Mouse (Mus musculus) T-helper 17 cell (primary cell): ENCODE measurements around the gene Olfr95.
"Not testable (repeated sequence)": the region's sequence is repeated elsewhere in the genome, so short reads cannot be mapped to it uniquely, and the experiment has no call there.

Source experiments
- in situ Hi-C, 2 experiments: fragments of 300-600 bp; cut with MboI, MseI; formaldehyde crosslinking; loops; 1 replicate in 1 of 2; 2 replicates in 1 of 2; pipeline ENCODE4 v1.15.1; 2025; ENCODE audit warnings: high pct_unique_total_duplicates in 2 of 2

Olfr95 gene

DNA sequence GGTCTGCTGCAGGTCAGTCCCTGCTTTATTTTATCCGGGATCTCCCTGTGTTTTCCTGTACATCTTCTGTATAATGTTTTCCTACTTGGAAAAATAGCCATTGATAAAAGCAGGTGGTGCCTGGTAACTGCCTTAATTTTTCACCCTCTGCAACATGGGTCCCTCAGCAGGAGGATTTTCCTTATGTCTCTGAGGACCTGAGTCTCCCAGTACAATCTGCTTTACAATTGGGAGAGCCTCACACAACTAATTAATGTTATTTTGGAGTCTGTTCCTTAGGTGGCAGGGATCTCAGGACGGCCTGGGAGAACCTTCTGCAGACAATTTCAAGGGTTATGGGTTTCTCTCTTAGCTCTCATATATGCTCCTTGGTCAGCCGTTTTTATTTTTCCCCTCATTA is at the start of gene Olfr95:
Gene Olfr95 (minus strand): TSS at position 101 of the 400 bp plus-strand sequence.
- in situ Hi-C loops = no loop called here

DNA sequence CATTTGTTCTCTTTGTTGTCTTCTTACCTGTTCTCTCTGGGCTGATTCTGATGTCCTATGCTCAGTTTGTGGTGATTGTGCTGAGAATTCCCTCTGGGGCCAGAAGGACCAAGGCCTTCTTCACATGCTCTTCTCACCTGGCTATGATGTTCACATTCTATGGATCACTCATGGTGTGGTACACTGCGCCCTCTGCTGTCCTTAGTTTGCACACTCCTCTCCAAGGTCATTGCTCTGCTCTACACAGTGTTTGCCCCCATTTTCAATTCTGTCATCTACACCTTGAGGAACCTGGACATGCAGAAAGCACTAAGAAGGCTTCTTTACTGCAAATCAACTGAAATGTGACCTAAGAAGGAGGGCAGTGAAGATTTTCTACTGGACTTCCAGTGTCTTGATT is 37.6 kb upstream of the Olfr95 start:
- in situ Hi-C loops = no loop called here

DNA sequence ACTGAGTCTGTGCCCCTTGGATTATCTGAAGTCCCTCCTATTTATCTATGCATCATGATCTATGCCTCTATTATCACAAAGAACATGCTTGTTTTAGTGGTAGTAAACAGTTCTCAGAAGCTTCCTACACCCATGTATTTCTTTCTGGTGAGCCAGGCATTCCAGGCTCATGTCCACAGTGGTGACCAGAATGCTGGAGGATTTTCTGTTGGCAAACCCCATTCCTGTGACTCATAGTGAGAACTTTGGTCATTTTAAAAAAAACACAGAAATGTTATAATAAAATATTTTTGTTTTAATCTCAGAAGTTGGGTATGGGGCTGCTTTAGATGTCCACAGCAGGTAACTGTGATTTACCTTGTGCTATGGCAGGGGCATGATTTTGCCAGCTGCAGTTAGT is 36.5 kb upstream of the Olfr95 start:
- in situ Hi-C loops = no loop called here

DNA sequence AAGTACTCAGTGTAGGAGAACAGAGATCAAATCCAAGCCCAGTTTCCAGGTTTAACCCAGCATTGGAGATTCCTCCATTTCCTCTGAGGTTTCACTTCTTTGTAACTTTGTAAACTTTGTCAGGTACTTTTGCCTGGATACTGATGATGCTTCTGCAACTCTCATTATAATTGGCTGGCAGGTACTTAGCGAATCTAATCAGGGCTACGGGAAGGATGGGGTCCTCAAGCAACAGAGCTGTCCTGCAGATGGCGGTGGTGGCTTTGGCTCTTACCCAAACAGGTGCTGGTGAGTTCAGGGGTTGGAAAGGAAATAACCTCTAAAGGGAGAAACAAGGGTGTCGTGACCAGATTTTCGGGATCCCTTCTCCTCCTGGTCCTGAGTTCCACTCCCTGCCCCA is 33.8 kb upstream of the Olfr95 start:
- in situ Hi-C loops = no loop called here

DNA sequence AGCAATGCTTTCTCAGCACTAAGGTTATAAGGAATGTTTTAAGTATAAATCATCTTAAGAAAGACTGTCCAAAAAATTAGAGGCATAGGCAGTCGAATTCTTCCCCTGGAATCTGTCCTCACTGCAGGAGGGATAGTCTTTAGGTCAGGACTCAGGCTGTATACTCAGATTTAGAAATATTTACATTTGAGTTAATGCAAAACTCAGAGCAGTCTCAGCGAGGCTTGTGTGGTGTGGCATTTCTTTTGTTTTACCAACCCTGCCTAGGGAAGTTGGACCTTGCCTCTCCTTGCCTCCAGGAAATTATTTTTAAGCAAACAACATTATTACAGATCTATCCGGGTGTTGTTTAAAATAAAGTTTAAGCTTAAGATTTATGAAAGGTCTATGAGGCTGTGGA is 29.3 kb upstream of the Olfr95 start:
- in situ Hi-C loops = no loop called here

DNA sequence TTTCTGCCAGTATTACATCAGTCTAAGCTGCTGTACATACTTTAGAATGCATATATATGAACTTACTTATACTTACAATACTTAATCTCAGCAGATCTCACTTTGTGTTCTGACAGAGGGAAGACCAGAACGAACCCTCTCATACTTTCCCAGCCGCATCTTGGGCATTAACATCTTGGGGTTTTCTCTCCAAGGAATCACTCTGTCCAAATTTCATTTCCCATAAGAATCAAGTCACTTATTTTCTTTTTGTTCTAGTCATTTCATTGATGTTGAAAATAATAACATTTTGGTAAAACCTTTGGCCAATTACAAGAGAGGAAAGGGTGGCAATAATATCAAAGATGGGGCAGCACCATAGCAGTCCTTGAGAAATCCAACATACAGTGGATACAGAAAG is 24.3 kb upstream of the Olfr95 start, which contains the start of gene Olfr97:
Gene Olfr97 (minus strand): TSS at position 101 of the 400 bp plus-strand sequence.
- in situ Hi-C loops = not testable (repeated sequence)

DNA sequence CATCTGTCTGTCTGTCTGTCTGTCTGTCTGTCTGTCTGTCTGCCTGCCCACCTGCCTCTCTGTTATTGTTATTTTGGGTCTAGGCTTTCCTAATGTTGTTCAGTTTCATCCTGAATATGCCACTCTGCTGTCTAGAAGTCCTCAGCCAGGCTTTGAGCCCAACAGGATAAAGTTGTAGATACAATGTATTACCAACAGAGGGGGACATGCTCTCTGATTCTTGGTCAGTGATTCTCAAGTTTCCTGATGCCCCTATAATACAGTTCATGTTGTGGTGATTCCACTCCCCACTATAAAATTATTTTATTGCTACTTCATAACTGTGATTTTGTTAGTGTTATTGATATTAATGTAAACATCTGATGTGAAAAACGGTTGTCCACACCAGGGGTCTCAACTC is 9.0 kb upstream of the Olfr95 start:
- in situ Hi-C loops = no loop called here

DNA sequence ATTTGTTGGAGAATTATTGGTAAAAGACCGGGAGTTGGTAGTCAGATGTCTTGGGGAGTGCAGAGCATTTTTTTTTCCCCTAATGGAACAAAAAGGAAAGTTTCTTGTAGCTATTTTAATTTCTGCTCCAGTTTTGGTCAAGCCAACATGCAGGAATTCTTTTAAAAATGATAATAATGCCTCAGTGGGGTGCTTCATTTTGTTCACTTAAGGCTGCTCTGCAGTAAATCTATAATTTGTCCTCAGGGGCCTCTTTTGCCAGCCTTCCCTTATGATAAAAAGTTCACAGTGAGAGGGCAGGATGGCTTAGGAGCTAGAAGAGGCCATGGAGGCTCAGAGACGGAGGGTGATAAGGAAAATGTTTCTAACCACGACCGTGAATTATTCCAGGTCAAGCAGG is 6.9 kb upstream of the Olfr95 start, which contains the start of gene Olfr96:
Gene Olfr96 (plus strand): TSS at position 301 of the 400 bp plus-strand sequence.
- in situ Hi-C loops = no loop called here

DNA sequence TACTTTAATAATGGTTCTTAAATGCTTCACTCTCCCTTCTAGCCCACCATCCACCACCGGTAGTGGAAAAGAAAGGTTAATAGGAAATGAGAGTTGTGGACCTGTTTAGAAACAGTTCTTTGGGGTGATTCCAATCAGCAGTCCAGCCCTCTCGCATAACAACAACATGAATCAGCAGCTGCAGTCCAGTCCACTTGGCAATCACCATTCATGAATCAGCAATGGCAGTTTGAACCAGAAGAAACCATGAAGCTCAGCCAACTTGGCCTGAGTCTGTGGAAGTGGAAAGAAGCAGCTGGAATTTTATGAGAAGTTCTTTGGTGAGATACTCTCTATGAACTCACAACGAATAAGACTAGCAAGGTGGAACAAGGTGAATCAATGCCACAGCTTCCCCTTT is 5.6 kb upstream of the Olfr95 start:
- in situ Hi-C loops = no loop called here

DNA sequence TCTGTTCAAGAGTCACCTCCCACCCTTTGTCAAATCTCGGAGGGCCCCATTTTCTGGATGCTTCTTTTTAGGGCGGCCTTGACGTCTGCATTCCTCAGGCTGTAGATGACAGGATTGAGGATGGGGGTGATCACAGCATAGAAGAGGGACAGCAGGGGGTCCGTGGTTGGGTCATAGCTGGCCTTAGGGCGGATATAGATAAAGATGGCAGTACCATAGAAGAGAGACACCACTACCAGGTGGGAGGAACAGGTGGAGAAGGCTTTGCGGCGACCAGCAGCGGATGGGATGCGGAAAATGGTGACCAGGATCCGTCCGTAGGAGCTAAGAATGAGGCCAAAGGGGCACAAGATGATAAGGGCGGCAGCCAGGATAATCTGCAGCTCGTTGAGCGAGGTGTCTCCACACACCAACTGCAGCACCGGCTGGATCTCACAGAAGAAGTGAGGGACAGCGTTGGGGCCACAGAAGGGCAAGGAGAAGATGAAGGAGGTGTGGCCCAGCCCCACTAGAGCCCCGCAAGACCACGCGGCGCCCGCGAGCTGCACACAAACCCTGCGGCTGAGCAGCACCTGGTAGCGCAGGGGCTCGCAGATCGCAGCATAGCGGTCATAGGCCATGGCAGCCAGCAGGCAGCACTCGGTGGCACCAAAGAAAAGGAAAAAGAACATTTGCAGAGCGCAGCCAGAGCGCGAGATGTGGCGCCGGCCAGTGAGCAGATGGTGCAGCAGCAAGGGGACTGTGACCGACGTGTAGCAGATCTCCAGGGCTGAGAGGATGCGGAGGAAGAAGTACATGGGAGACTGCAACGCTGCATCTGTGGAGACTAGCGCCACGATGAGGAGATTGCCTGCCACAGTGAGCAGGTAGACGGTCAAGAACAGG is 1.8 kb downstream of the Olfr95 start:
- in situ Hi-C loops = no loop called here

DNA sequence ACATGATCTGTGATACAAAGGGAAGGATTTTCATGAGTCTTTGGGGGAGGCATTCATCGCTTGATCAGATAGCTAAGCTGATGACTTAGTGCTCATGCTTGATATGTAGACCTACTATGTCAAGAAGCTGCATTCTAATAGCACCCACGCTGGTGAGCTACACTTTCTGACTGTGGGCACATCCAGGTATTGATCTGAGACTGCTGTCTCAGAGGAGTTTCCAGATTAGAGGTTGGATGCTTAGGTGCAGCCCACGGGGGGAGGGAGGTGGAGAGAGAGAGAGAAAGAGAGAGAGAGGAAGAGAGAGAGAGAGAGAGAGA is 9.0 kb downstream of the Olfr95 start:
- in situ Hi-C loops = loop anchor here (5.0 kb wide), 3 partner anchors 117 to 312 kb away; partner anchors contain the start of genes Olfr90 (in 1 of the 2) and Trim40 (in 1 of the 2)

DNA sequence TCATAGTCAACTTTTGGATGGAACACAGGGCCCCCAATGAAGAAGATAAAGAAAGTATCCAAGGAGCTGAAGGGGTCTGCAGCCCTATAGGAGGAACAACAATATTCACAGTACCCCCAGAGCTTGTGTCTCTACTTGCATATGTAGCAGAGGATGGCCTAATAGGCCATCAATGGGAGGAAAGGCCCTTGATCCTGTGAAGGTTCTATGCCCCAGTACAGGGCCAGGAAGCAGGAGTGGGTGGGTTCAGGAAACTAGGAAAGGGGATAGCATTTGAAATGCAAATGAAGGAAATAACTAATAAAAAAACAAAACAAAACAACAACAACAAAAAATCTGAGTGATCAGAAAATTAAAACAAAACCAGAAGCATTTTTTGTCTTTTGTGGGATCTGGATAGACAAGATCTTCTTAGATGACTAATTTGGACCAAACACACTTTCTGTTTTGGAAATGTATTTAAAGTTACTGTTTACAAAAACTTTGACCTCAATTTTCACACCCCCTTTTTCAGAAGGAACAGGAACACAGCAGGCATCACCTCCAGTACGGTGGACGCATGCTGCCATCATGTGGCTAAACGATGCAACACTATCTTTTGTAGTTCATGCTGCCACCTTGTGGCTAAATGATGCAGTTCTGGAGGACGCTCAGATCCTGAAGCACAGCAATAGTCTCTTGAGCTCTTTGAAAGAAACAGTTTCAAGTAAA is 9.6 kb downstream of the Olfr95 start:
- in situ Hi-C loops = loop anchor here (5.0 kb wide), 3 partner anchors 116 to 311 kb away; partner anchors contain the start of genes Olfr90 (in 1 of the 2) and Trim40 (in 1 of the 2)

DNA sequence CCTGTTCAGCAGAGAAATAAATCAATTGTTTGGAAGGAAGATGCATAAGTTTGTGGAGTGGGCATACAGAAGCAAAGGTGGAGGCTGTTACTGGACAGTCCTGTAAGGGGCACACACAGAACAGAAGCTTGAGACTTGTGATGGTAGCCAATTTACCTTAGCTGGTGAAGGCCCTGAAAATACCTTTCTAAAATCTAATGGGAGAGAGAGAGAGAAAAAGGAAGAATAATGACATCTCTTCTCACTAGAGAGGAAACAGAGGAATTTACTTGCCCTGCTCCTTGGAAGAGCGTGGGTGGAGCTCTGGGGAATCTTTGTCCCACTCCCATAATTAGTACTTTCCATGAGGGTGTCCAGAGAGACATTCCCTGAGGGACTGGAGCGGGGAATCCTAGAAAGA is 12.0 kb downstream of the Olfr95 start, which contains the start of gene Olfr94:
Gene Olfr94 (minus strand): TSS at position 101 of the 400 bp plus-strand sequence.
- in situ Hi-C loops = loop anchor here (5.0 kb wide), 3 partner anchors 114 to 309 kb away; partner anchors contain the start of genes Olfr90 (in 1 of the 2) and Trim40 (in 1 of the 2)

DNA sequence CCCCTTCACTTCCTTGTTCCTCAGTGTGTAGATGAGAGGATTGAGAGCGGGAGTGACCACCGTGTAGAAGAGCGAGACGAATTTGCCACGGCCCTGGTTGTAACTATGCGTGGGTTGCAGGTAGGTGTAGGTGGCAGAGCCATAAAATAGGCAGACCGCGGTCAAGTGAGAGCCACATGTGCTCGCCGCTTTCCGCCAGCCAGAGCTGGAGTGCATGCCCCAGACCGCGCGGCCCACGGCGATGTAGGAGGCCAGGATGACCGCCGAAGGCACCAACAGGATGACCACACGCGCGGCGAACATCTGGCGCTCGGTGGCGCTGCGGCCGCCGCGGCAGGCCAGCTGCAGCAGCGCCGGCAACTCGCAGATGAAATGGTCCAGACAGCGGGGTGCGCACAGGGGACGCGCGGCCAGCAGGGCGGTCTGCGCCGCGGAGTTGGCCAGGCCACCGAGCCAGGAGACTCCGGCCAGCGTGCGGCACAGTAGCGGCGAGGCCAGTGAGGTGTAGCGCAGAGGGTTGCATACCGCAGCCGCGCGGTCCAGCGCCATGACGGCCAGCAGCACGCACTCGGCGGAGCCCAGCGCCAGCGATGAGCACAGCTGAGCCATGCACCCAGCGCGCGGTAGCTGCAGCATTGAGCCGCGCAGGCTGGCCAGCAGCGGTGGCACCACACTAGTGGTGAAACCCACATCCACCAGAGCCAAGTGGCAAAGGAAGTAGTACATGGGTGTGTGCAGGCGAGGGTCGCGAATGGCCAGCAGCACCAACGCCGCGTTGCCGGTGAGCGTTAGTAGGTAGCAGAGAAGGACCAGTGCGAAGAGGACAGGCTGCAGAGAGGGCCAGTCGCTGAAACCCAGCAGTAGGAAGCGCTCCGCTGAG is 15.8 kb downstream of the Olfr95 start:
- in situ Hi-C loops = no loop called here

DNA sequence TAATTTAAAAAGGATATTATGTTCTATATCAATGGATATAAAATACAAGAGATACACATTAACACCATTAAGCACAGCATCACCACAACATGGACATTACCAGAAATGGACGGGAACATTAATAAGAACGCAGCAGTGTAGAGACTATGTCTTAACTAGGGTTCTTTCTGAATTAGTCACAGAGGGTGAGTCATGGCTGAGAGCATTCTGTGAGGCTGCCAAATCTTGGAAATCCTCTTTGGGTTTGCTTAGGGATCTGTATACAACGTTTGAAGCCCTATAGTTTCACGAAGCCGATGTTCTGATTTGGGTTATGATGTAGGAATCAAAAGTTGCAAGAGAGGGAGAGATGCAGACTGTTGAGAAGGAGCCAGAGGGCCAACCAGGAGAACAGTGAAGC is 18.1 kb downstream of the Olfr95 start:
- in situ Hi-C loops = no loop called here

DNA sequence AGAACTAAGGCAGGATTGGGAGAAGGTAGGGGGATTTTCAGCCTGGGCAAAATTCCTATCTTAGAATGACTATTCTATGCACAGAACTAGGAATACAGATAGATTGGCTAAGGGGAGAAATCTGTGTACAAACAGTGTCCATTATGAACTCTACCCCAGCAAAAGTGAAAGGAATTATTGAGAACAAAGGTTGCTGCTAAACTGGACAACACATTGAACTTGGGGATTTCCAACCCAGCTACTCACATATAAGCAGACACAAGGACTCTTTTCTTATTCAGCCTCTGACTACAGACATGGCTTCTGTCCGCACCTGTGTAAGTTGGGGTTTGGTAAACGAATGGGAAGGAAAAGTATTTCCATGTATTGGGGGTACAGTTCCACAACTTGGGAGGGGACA is 19.3 kb downstream of the Olfr95 start, which contains the start of gene Ubd:
Gene Ubd (plus strand): TSS at position 237 of the 400 bp plus-strand sequence.
- in situ Hi-C loops = no loop called here

DNA sequence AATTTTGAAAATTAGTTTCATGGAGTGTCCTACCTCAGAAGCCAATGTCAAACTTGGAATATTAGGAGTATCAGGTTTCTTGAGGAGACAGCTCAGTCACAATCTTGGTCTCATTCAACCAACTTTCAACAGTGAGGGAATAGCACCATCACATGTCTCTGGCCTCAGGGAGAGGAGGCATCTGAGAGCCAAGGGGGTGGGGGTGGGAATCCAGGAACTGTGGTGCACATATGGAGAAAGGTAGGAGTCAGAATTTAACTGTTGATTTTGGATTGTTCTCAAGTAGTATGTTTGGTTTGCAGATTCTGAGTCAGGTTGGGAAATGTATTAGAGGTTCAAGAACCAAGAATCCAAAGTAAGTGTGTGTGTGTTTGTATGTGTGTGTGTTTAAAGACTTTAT is 19.9 kb downstream of the Olfr95 start:
- in situ Hi-C loops = no loop called here

DNA sequence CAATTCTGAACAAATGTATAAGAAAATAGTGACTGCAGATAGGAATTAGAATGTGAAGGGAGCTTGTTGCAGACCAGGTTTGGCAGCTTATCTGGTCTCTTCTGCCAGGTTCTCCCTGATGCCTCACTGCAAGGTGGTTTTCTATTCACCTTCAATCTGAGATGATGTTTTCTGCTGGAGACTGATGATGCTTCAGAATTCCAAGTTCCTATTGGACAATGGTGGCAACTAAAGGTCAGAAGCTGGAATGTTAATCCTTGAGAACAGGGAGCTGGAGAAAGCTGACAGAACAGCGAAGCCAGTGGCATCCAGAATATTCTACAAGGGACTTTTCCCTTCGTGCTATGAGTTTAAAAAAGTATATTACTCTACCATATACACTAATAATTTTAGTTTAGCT is 22.2 kb downstream of the Olfr95 start:
- in situ Hi-C loops = no loop called here

DNA sequence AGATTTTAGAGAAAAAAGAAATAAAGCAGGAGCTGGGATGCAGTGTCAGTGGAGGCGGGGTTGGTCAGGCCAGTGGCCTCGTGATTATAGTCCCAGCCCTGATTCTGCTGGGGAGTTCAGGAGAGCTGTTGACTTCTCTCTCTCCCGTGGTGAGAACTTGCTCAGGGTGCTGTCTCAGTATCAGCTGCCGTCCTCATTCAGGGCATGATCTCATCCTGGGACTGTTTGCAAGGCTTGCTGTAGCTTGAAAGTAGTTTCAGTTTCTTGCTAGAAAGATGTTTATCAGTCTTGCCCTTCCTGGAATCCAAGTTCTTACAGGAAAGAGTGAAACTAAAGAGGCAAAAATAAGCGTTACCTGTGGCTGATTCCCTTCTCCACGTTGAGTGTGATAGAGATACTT is 27.4 kb downstream of the Olfr95 start:
- in situ Hi-C loops = no loop called here

DNA sequence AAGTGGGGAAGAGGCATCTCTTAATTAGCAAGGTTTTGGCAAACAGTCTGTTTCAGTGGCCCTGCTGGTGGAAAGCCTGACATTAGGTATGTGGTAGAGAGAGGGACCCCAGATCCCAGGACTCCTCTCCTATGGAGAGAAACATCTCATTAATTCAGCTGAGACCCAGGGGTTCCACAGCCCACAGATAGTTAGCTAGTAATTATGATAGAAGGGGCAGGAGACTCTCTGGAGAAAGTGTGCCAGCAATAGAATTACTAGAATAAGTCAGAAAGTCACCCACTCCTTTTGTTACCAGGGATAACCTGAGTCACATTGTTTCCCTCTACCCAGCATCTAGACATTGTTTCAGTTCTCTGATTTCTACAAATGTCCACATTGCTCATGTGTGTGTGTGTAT is 51.5 kb downstream of the Olfr95 start, which contains the start of gene Olfr93:
Gene Olfr93 (minus strand): TSS at position 101 of the 400 bp plus-strand sequence.
- in situ Hi-C loops = no loop called here
